Mouse (Mus musculus): ENCODE results near the gene Fgd2. TPM values are rescaled to one million over a fixed set of nuclear protein-coding genes. Genes with fewer than 3 reads are reported as not detected.

Fgd2 gene
- total RNA-seq, 2 experiments from 2014 or later: 0.79 to 1.2 TPM

GRCm38 (mm10) chr17:29416757-29417156 is 56.0 kb downstream of the Fgd2 start:
- no peak for DNase-seq
- intact Hi-C loops (cut with DNase I): loop anchor here (5.0 kb wide), 1 partner anchor 41 kb away; no protein-coding TSS in a partner anchor

- intact Hi-C loops (cut with DNase I): loop anchor here (5.0 kb wide), 1 partner anchor 38 kb away; no protein-coding TSS in a partner anchor
- no peak for DNase-seq
Observed at GRCm38 (mm10) chr17:29418758-29419380, 58.2 kb downstream of the Fgd2 start.

GRCm38 (mm10) chr17:29419976-29420739 is 59.4 kb downstream of the Fgd2 start:
- DNase-seq: no peak
- intact Hi-C loops (cut with DNase I): loop anchor here (5.0 kb wide), 1 partner anchor 37 kb away; no protein-coding TSS in a partner anchor

GRCm38 (mm10) chr17:29421319-29421718 is 60.6 kb downstream of the Fgd2 start:
- no peak for DNase-seq
- intact Hi-C loops (cut with DNase I): no loop called here

GRCm38 (mm10) chr17:29422337-29422736 is 61.6 kb downstream of the Fgd2 start:
- no peak for DNase-seq
- intact Hi-C loops (cut with DNase I): no loop called here

GRCm38 (mm10) chr17:29422912-29423504 is 62.3 kb downstream of the Fgd2 start:
- intact Hi-C loops (cut with DNase I): no loop called here
- DNase-seq: peak in 1 of 2 experiments; percentile 27

- intact Hi-C loops (cut with DNase I): no loop called here
- no peak for DNase-seq
Observed at GRCm38 (mm10) chr17:29423991-29424390, 63.3 kb downstream of the Fgd2 start.

GRCm38 (mm10) chr17:29425345-29425744 is 64.6 kb downstream of the Fgd2 start:
- intact Hi-C loops (cut with DNase I): no loop called here
- no peak for DNase-seq

- intact Hi-C loops (cut with DNase I): no loop called here
- DNase-seq: no peak
Observed at GRCm38 (mm10) chr17:29428213-29428612, 67.5 kb downstream of the Fgd2 start.

GRCm38 (mm10) chr17:29428826-29429225 is 68.1 kb downstream of the Fgd2 start:
- no peak for DNase-seq
- intact Hi-C loops (cut with DNase I): no loop called here

Other genes with a start within 250 kb of the Fgd2 start
- gene Rab44, start 246.8 kb upstream of the Fgd2 start, total RNA-seq (2021): under 1 TPM; 0.44 to 0.59 TPM
- gene Cpne5, start 122.7 kb upstream of the Fgd2 start, total RNA-seq (2021): not detected
- 1 to 10 TPM; 5.9 to 6.0 TPM for gene Ppil1, start 96.7 kb upstream of the Fgd2 start, total RNA-seq (2021)
- 100 to 1,000 TPM; 104 to 106 TPM for gene BC004004, start 92.1 kb upstream of the Fgd2 start, total RNA-seq (2021)
- 10 to 100 TPM; 16.1 to 29.8 TPM for gene Pi16, start 43.2 kb upstream of the Fgd2 start, total RNA-seq (2021)
- 10 to 100 TPM; 85.9 to 95.0 TPM for gene Mtch1, start 13.0 kb upstream of the Fgd2 start, total RNA-seq (2021)
- 10 to 100 TPM; 13.6 to 16.3 TPM for gene Pim1, start 129.8 kb downstream of the Fgd2 start, total RNA-seq (2021)
- not detected for gene Gm17657, start 188.7 kb downstream of the Fgd2 start, total RNA-seq (2021)
- gene Tbc1d22b, start 188.9 kb downstream of the Fgd2 start, total RNA-seq (2021): 1 to 10 TPM; 7.3 to 9.1 TPM
- not detected for gene Tmem217, start 191.5 kb downstream of the Fgd2 start, total RNA-seq (2021)

All from gastrocnemius, postnatal 36 days (tissue).